Mouse (Mus musculus): Measurements from ENCODE around the gene Tmem42. TPM values are rescaled to one million over a fixed set of nuclear protein-coding genes. Genes with fewer than 3 reads are reported as not detected.

The Tmem42 gene
- 21.7 and 25.2 TPM in 2 replicates for total RNA-seq (2021)
- long read RNA-seq, transcript Tmem42-201 (3 exons, 1,041 nt), result major isoform, 30 of 31 reads
- long read RNA-seq, partial matches to known transcripts, result 0 of 31 reads
- long read RNA-seq, other reads (novel, unspliced or antisense), result 1 of 31 reads

- DNase-seq, result peak; percentile 85
Observed at GRCm38 (mm10) chr9:123020995-123021631, at the start of gene Tmem42. Gene Tmem42, plus strand, starts transcription at chr9:123021326.

- DNase-seq, result no peak
Observed at GRCm38 (mm10) chr9:122998406-122999192, 22.5 kb upstream of the Tmem42 start.

GRCm38 (mm10) chr9:122999193-122999586 lies 21.9 kb upstream of the Tmem42 start:
- DNase-seq, result no peak

- no peak for DNase-seq
Observed at GRCm38 (mm10) chr9:123004718-123005117, 16.4 kb upstream of the Tmem42 start.

GRCm38 (mm10) chr9:123006071-123006470 lies 15.1 kb upstream of the Tmem42 start:
- DNase-seq, result no peak

GRCm38 (mm10) chr9:123021636-123022379 lies 682 bp downstream of the Tmem42 start:
- no peak for DNase-seq

- DNase-seq, result no peak
Observed at GRCm38 (mm10) chr9:123024201-123024600, 3.1 kb downstream of the Tmem42 start.

- no peak for DNase-seq
Observed at GRCm38 (mm10) chr9:123031496-123032246, 10.5 kb downstream of the Tmem42 start.

GRCm38 (mm10) chr9:123034426-123034825 lies 13.3 kb downstream of the Tmem42 start, which contains the start of gene Tgm4:
Gene Tgm4, plus strand, starts transcription at chr9:123034726.
- no peak for DNase-seq

GRCm38 (mm10) chr9:123047665-123048064 lies 26.5 kb downstream of the Tmem42 start:
- DNase-seq, result no peak

- DNase-seq, result no peak
Observed at GRCm38 (mm10) chr9:123058724-123059292, 37.7 kb downstream of the Tmem42 start.

GRCm38 (mm10) chr9:123060172-123060571 lies 39.0 kb downstream of the Tmem42 start:
- no peak for DNase-seq

Other genes starting within 250 kb of the Tmem42 start
- gene Tcaim, start 215.8 kb upstream of the Tmem42 start, total RNA-seq (2021), result 20.3 and 23.9 TPM in 2 replicates
- gene Gm35549, start 177.3 kb upstream of the Tmem42 start, total RNA-seq (2021), result not detected in 2 replicates
- 118 and 138 TPM in 2 replicates for gene Zfp445, start 155.3 kb upstream of the Tmem42 start, total RNA-seq (2021)
- 10.0 and 14.8 TPM in 2 replicates for gene Zkscan7, start 135.6 kb upstream of the Tmem42 start, total RNA-seq (2021)
- gene Zfp105, start 98.3 kb upstream of the Tmem42 start, total RNA-seq (2021), result 5.3 and 6.3 TPM in 2 replicates
- 17.9 and 28.3 TPM in 2 replicates for gene 1110059G10Rik, start 70.3 kb upstream of the Tmem42 start, total RNA-seq (2021)
- 4.2 and 6.1 TPM in 2 replicates for gene Kif15, start 70.3 kb upstream of the Tmem42 start, total RNA-seq (2021)
- 0.86 and 2.1 TPM in 2 replicates for gene Tgm4, start 13.4 kb downstream of the Tmem42 start, total RNA-seq (2021)
- 77.8 and 87.8 TPM in 2 replicates for gene Zdhhc3, start 91.9 kb downstream of the Tmem42 start, total RNA-seq (2021)
- gene Exosc7, start 91.9 kb downstream of the Tmem42 start, total RNA-seq (2021), result 42.9 and 50.9 TPM in 2 replicates
- 11.4 and 15.0 TPM in 2 replicates for gene Clec3b, start 129.6 kb downstream of the Tmem42 start, total RNA-seq (2021)
- 0.12 and 0.24 TPM in 2 replicates for gene Cdcp1, start 194.7 kb downstream of the Tmem42 start, total RNA-seq (2021)
- gene Tmem158, start 239.4 kb downstream of the Tmem42 start, total RNA-seq (2021), result 7.9 and 9.5 TPM in 2 replicates